Mouse (Mus musculus): Measurements from ENCODE around the gene Sgsm2. TPM values are rescaled to one million over a fixed set of nuclear protein-coding genes. Genes with fewer than 3 reads are reported as not detected.

Sgsm2 gene
- polyA plus RNA-seq (2015; fragmentation: Nextera tagmentation; extraction: Ambion mirVana), result 14.3 and 14.6 TPM in 2 replicates

- H3K4me1 ChIP-seq, result peaks cover 26% of the 10 kb centered on the region
- peak within 1 kb of the TSS; percentile 88 for H3K27ac ChIP-seq (replicated peaks)
- peak within 1 kb of the TSS; percentile 85 for H3K4me3 ChIP-seq
- peak within 1 kb of the TSS; percentile 79 for H3K9ac ChIP-seq (replicated peaks)
- WGBS, result under 1% methylated on average over 70 of the region's 74 CpGs
- no peaks in the 10 kb centered on the region for H3K9me3 ChIP-seq
- H3K4me2 ChIP-seq (replicated peaks), result peak within 1 kb of the TSS; percentile 77
- no peaks in the 10 kb centered on the region for H3K27me3 ChIP-seq
- peaks cover 23% of the 10 kb centered on the region for H3K36me3 ChIP-seq
- ATAC-seq (replicated peaks), result peak; percentile 72
Observed at GRCm38 (mm10) chr11:74896901-74897677, at the start of gene Sgsm2. Sgsm2 (minus strand) TSS chr11:74897060.

DNA sequence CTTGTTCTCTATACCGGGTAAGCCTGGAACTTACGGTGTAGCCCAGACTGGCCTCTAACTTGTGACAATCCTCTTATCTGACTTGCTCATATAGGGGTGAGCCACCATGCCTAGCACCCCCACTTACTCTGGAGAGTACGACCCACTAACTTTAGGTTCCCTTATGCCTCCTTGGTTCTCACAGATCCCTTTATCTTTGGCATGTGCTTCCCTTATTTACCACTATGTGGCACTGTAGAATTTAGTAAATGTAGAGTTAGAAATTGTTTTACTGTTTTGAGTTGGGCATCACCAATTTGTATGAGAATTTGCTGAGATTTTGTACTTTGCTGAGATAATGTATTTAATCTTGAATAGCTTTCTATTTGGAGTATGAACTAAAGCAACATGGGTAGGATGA is 49.5 kb upstream of the Sgsm2 start:
- H3K36me3 ChIP-seq, result peaks cover 38% of the 10 kb centered on the region; the same call in 1 of the 2 replicates
- H3K9ac ChIP-seq (replicated peaks), result no peak overlapping the region
- H3K27me3 ChIP-seq, result no peaks in the 10 kb centered on the region
- H3K9me3 ChIP-seq, result no peaks in the 10 kb centered on the region
- H3K4me3 ChIP-seq, result no peak overlapping the region
- no peak overlapping the region for H3K27ac ChIP-seq (replicated peaks)
- H3K4me1 ChIP-seq, result no peaks in the 10 kb centered on the region
- WGBS, result 76% methylated on average over 3 of the region's 3 CpGs
- H3K4me2 ChIP-seq (replicated peaks), result no peak overlapping the region
- no peak for ATAC-seq (replicated peaks)

GRCm38 (mm10) chr11:74930391-74930790 is 33.5 kb upstream of the Sgsm2 start:
- Histone ChIP-seq H3K9ac (replicated peaks) (no peak overlapping the region), H3K9me3 (no peaks in the 10 kb centered on the region), H3K4me2 (replicated peaks) (no peak overlapping the region), H3K27ac (replicated peaks) (no peak overlapping the region), H3K36me3 (peaks cover 39% of the 10 kb centered on the region), H3K4me1 (peaks cover 12% of the 10 kb centered on the region), H3K27me3 (no peaks in the 10 kb centered on the region), H3K4me3 (no peak overlapping the region)
- no peak for ATAC-seq (replicated peaks)
- 92% methylated on average over 7 of the region's 7 CpGs for WGBS

- Histone ChIP-seq H3K9ac (replicated peaks) (no peak overlapping the region), H3K4me3 (no peak overlapping the region), H3K9me3 (no peaks in the 10 kb centered on the region), H3K4me1 (peaks cover 20% of the 10 kb centered on the region), H3K4me2 (replicated peaks) (no peak overlapping the region), H3K27me3 (no peaks in the 10 kb centered on the region), H3K36me3 (peaks cover 27% of the 10 kb centered on the region), H3K27ac (replicated peaks) (no peak overlapping the region)
- 92% methylated on average over 4 of the region's 4 CpGs for WGBS
- ATAC-seq (replicated peaks), result no peak
Observed at GRCm38 (mm10) chr11:74929111-74929510, 32.3 kb upstream of the Sgsm2 start.

GRCm38 (mm10) chr11:74927236-74927725 is 30.4 kb upstream of the Sgsm2 start:
- H3K27me3 ChIP-seq, result no peaks in the 10 kb centered on the region
- no peak for ATAC-seq (replicated peaks)
- peaks cover 9% of the 10 kb centered on the region for H3K36me3 ChIP-seq
- H3K4me2 ChIP-seq (replicated peaks), result 0 out of 2 replicates have a peak overlapping the region, but pooled peaks have one; percentile 60
- H3K9me3 ChIP-seq, result no peaks in the 10 kb centered on the region
- H3K9ac ChIP-seq (replicated peaks), result no peak overlapping the region
- 96% methylated on average over 2 of the region's 2 CpGs for WGBS
- H3K4me3 ChIP-seq, result no peak overlapping the region
- H3K4me1 ChIP-seq, result peaks cover 22% of the 10 kb centered on the region
- no peak overlapping the region for H3K27ac ChIP-seq (replicated peaks)

DNA sequence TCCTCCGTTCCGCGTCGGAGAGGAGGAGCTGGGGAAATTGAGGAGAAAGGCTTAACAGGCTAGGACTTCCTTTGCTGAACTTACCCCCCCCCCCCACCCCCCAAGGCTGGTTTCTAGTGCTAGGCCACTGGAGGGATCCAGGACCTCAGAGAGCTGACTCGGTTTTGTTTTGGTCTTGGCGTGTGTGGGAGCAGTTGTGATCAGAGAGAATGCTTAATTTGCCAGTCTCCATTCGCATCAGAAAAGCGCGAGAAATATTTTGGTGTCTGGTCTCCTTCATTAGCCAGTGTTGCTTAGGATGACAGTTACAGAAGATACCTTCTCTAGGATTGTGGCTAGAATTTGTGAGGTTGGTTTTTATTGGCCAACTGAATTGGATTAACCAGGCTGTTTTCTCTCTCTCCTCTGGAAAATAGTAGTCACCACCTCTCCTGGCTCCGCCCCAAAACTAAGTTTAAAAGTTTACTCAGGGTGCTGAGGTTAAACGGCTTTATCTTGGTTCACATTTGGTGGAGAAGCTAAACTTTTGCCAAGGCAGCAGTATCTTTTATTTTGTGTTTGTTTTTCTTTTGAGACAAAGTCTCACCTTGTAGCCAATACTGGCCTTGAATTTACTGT is 29.6 kb upstream of the Sgsm2 start:
- Histone ChIP-seq H3K4me2 (replicated peaks) (peak overlapping the region; percentile 60), H3K27ac (replicated peaks) (peak overlapping the region; percentile 97), H3K27me3 (no peaks in the 10 kb centered on the region), H3K4me1 (peaks cover 22% of the 10 kb centered on the region), H3K9ac (replicated peaks) (peak overlapping the region; percentile 97), H3K9me3 (no peaks in the 10 kb centered on the region), H3K36me3 (peaks cover 5% of the 10 kb centered on the region; the same call in 1 of the 2 replicates), H3K4me3 (peak overlapping the region; percentile 94)
- WGBS, result 10% methylated on average over 11 of the region's 11 CpGs
- ATAC-seq (replicated peaks), result no peak

GRCm38 (mm10) chr11:74925577-74926387 is 28.9 kb upstream of the Sgsm2 start, which contains the start of the genes Smg6 and Srr:
Smg6 (plus strand) TSS chr11:74925823.
Srr (minus strand) TSS chr11:74925948.
- no peaks in the 10 kb centered on the region for H3K27me3 ChIP-seq
- no peaks in the 10 kb centered on the region for H3K9me3 ChIP-seq
- H3K9ac ChIP-seq (replicated peaks), result peak within 1 kb of the TSS; percentile 97
- WGBS, result under 1% methylated on average over 70 of the region's 88 CpGs
- H3K36me3 ChIP-seq, result 0 out of 2 replicates have a peak, but pooled peaks cover 3% of the 10 kb centered on the region
- H3K4me3 ChIP-seq, result peak within 1 kb of the TSS; percentile 94
- peaks cover 22% of the 10 kb centered on the region for H3K4me1 ChIP-seq
- peak; percentile 97 for ATAC-seq (replicated peaks)
- H3K4me2 ChIP-seq (replicated peaks), result peak within 1 kb of the TSS; percentile 60
- peak within 1 kb of the TSS; percentile 97 for H3K27ac ChIP-seq (replicated peaks)

- Histone ChIP-seq H3K27ac (replicated peaks) (no peak overlapping the region), H3K4me1 (peaks cover 31% of the 10 kb centered on the region), H3K4me3 (no peak overlapping the region), H3K36me3 (peaks cover 3% of the 10 kb centered on the region; the same call in 1 of the 2 replicates), H3K4me2 (replicated peaks) (no peak overlapping the region), H3K9ac (replicated peaks) (no peak overlapping the region), H3K27me3 (no peaks in the 10 kb centered on the region), H3K9me3 (no peaks in the 10 kb centered on the region)
- no peak for ATAC-seq (replicated peaks)
- 62% methylated on average over 4 of the region's 4 CpGs for WGBS
Observed at GRCm38 (mm10) chr11:74924149-74924548, 27.3 kb upstream of the Sgsm2 start.

- Histone ChIP-seq H3K9me3 (no peaks in the 10 kb centered on the region), H3K27ac (replicated peaks) (peak overlapping the region; percentile 62), H3K4me1 (peaks cover 12% of the 10 kb centered on the region), H3K4me2 (replicated peaks) (no peak overlapping the region), H3K4me3 (no peak overlapping the region), H3K27me3 (no peaks in the 10 kb centered on the region), H3K36me3 (peaks cover 24% of the 10 kb centered on the region), H3K9ac (replicated peaks) (no peak overlapping the region)
- ATAC-seq (replicated peaks), result no peak
- WGBS, result 63% methylated on average over 6 of the region's 6 CpGs
Observed at GRCm38 (mm10) chr11:74919249-74919648, 22.4 kb upstream of the Sgsm2 start.

DNA sequence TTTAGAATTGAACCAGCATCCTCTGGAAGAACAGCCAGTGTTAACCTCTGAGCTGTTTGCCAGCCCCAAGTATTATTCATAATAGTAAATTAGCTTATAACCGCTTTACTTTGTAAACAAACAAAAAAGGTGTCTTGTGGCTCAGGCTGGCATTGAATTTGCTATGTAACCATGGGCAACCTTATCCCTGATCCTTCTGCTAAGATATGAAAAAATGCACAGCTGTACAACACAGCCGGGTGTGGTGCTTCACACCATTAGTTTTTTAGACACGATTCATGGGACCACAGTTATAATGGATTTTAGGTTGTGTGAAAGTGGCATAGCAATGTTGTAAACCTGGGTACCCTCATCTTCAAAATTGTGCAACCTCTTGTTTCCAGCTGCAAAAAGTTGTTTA is 15.6 kb upstream of the Sgsm2 start:
- 90% methylated on average over 3 of the region's 3 CpGs for WGBS
- no peak overlapping the region for H3K9ac ChIP-seq (replicated peaks)
- H3K4me1 ChIP-seq, result no peaks in the 10 kb centered on the region
- H3K9me3 ChIP-seq, result no peaks in the 10 kb centered on the region
- no peak overlapping the region for H3K4me3 ChIP-seq
- no peak overlapping the region for H3K27ac ChIP-seq (replicated peaks)
- no peak overlapping the region for H3K4me2 ChIP-seq (replicated peaks)
- H3K36me3 ChIP-seq, result peaks cover 37% of the 10 kb centered on the region
- ATAC-seq (replicated peaks), result no peak
- H3K27me3 ChIP-seq, result no peaks in the 10 kb centered on the region

DNA sequence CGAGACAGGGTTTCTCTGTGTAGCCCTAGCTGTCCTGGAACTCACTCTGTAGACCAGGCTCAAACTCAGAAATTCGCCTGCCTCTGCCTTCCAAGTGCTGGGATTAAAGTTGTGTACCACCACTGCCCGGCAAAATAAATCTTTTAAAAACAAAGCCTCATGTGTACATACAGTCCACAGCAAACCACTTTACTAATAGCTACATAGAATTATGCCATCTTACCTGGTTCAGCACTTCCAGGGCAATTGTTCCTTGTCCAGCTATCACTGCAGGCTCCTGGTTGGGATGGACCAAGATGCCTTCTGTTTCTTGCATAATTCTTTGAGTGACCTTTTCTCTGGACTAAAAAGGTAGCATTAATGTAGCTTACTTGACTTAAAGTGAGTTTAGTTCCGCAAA is 13.1 kb upstream of the Sgsm2 start:
- H3K4me2 ChIP-seq (replicated peaks), result no peak overlapping the region
- no peaks in the 10 kb centered on the region for H3K27me3 ChIP-seq
- ATAC-seq (replicated peaks), result no peak
- no peaks in the 10 kb centered on the region for H3K4me1 ChIP-seq
- H3K4me3 ChIP-seq, result no peak overlapping the region
- no peak overlapping the region for H3K27ac ChIP-seq (replicated peaks)
- peaks cover 58% of the 10 kb centered on the region for H3K36me3 ChIP-seq
- no peaks in the 10 kb centered on the region for H3K9me3 ChIP-seq
- WGBS, result 95% methylated on average over 4 of the region's 4 CpGs
- no peak overlapping the region for H3K9ac ChIP-seq (replicated peaks)
